Mouse (Mus musculus) layer of hippocampus, postnatal 36 days (tissue): ENCODE measurements at regions not wholly inside any gene's neighbourhood (a gene's known extent, or its start where the extent isn't known, plus 50 kb on each side); places are given as distances from the start of the nearest gene placed in this dataset.
"Not testable (repeated sequence)": the region's sequence is repeated elsewhere in the genome, so short reads cannot be mapped to it uniquely, and the experiment has no call there.

Source experiments
- DNase-seq, 2 experiments: peaks; one replicate each; pipeline ENCODE4 v3.0.0; 2022

DNA sequence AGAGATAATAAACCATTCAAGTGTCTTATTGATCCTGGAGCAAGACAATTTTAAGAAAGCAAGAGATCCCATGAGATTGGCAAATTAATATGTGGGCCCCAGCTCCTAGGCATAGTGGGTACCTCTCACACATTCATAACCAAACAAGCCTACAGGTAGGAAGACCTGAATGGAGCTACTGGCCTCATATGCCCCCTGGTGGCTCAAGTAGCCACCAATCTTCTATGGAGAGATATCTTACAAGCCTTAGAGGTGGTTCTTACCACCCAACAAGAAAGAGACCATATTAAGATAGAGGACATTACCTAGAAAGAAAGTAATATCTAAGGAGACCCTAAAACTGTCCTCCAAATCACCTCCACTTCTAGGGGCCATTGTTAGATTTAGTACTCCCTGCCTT, 523.2 kb downstream of the Hace1 start:
- DNase-seq = no peak

DNA sequence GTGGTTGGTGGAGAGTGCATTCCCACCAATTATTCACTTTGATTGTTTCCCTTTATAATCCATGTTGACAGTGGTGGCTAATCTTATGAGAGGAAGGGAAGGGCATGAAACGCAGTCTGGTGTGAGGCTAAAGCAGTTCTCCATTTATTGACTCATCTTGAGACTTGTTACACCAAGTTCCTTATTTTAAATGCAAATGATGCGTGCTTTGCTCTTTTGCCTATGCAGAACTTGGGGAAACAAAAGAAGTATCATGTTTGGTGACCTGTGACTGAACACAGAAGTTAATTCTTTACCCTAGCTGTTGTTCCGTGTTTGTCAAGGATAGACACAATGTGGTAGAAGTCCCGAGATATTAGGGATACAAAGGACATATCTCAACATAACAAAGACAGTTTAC, 531.2 kb downstream of the Hace1 start:
- no peak for DNase-seq

DNA sequence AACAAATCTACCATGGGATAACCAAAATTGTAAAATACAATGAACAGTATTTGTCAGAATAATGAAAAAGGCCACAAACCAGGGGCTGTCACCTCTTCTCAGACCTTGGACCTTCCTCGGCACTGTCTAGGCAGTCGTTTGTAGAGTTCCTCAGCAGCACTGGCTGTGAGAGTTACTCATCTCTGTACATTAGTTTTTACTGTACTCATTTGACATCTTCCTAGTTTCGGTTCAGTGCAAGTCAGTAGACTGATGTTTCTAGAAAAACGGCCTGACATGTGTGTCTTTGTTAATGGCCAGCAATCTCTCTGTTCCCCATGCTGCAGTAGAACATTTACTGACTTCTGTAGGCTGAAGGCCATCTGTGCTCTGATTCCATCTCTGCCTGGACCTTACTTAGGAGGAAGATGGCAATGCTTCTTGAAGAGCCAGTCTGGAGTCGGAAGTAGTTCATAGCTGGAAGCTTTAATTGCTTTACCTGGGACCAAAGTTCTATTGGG, 537.1 kb downstream of the Hace1 start:
- DNase-seq = no peak

DNA sequence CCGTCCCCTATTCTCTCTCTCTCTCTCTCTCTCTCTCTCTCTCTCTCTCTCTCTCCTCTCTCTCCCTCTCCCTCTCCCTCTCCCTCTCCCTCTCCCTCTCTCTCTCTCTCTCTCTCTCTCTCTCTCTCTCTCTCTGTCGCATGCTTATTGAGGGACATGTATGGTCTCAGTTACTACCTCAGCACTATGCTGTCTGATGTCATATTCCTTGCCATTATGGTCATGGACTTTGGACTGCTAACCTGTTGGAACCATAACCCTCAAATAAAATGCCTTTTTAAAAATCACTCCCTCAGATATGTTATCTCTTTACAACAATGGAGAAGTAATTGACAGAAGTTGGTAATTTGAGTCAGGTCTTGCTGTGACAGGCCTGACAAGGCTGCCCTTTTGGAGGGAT, 544.8 kb downstream of the Hace1 start:
- not testable (repeated sequence) for DNase-seq

DNA sequence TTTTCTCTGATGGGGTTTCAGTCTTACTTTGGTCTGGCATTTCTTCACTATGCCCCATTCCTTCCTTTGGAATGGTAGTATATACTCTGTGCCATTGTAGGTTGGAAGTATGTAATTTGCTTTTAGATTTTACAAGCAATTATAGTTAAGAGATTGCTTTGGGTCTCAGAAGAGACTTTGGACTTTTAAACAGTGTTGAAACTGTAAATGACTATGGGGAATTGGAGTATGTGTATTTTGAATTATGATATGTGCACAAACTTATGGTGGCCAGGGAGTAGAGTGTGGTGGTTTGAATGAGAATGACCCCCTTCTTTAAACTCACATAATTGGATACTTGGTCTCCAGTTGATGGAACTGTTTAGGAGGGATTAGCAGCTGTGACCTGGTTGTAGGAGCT, 546.2 kb downstream of the Hace1 start:
- DNase-seq = no peak

DNA sequence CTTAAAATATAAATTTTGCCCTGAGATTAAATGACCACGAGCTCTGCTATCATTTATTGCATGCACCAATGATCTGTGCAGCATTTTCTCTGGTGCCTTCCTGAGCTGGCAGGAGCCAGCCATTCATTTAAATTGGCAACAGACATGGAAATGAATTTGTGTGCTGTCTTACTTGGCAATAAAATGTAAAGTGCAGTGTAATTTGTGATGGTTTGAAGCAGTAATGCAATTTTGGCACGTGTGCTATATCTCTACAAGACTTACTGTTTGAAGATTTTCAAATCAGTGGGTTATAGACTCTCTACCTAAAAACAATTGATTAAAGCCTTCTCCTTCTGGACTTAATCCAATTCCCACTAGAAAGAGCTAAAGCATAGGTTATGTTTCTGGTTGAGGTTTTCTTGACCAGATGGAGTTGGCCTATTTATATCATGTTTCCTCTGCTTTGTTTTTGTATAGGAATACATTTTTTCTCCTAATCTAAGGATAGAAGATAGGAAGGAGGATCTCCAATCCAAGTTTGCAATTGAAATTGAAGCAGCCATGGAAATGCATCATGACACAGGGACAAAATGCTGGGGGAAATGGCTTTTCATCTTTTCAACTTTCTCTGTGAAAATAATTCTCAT, 557.6 kb downstream of the Hace1 start:
- DNase-seq = no peak

DNA sequence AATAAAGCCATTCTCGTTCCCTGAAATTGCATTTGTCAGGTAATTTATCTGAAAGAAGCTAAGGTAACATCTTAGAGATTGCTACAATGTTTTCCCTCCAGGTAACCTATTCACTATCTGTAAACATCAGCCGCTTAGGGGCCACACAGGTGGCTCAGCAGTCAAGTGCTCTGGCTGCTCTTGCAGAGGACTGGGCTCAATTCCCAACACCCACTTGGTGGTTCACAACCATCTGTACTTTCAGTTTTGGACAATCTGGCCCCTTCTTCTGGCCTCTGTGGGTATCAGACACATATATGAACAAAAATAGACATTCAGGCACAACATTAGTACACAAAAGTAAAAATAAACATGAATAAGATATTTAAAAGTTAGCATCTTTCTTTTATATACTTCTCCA, 596.4 kb downstream of the Hace1 start:
- no peak for DNase-seq

DNA sequence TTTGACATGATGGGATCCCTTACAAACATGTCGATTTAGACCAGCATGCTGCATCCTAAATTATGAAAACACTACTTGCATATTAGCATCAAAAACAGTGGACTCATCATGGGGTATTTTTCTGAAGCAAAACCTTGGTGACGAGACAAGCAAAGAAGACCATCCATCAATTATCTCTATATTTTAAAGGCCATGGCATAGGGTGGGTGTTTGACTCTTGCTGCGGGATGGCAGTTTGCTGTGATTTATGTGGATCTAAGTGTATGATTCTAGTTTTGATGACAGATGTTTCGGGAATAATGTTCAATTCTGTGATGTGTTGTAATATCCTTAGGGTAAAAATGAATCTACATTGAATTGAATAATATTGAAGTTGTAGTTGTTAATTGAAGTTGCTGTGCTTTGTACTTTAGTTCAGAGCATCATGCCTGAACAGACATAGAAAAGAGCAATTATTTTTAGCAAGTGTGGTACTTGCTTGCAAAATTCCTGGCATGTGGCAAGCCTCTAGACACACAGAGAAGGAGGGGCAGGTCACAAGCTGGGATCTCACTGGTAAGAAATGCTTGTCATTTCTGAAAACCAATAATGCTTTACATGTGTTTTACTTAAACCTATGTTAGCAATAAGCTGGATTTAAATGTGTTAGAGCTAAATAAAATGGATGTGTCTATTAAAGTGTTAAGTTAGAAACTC, 608.3 kb downstream of the Hace1 start:
- DNase-seq = no peak

DNA sequence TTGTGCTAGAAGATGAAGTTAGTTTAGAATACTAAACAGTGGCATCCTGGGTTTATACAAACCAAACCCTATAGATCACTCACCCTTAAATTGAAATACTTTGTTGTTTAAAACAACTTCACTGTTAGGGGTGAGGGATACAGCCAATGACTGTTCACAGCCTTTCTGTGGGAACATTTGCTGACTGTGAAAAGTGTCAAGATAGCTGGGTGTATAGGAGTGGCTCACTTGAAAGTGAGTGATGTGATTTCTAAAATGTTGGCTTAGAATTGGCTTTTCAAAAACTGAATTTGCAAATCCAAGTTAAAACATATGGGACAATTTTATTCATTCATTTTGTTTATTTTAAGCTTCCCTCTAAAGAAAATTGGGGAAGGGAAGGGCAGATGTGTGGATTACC, 616.5 kb downstream of the Hace1 start:
- DNase-seq = no peak

DNA sequence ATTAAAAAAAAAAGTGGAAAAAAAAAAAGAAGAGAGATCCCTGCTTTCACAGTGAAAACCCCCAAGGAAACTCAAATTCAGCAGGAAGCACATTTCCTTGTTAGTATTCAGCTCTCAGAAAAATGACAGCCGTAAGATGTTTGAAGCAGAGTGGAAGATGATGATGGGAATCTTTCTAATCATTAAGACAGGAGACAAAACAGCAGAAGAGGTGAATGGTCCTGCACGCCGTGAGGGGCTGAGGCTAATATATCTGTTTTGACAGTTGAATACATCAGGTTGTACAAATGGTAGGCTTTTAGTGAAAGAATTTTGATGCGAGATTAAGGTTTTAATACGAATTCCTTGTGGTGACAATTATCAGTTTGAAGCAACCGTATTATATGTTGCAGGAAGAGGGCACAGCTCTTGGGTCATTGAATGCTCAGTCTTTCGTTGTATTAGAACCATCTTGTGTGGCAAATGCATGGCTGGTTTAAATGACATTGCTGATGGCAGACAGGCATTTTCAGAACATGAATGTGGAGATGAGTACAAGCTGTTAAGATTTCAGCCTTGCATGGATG, 649.3 kb downstream of the Hace1 start:
- no peak for DNase-seq

DNA sequence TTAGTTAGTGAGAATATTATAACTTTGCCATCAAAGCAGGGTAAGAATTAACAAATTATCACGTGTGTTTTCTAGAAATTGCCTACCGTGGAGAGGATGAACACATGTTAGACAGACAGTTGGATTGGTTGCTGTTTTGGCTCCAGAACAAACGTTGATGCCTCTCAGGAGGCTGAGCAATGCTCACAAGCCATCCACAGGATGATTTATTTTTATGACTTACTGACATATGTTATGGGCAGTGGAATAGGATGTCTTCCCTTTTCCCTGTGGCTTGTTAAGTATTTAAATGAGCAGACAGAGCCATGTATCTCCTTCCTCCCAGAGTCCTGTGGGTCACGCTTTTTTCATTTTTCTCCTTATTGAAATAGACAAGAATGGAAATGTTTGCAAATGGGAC, 652.0 kb downstream of the Hace1 start:
- DNase-seq = no peak

DNA sequence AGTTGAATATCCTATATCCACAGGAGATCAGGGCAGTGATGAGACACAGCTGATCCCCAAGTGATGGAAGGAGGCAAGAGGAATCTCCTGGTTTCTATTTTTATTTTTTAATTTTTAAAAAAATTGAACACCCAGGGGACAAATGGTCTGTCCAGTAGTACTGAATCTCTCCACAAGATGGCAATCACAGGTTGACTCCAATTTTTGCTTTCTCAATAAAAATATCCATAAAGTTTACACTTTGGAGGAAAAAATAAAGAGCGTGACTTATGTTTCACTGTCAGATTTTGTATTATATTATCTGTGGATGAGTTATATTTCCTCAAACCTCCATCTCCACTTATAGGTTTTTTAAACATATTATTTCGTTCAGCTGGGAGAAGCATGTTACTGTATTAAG, 658.0 kb downstream of the Hace1 start:
- no peak for DNase-seq

DNA sequence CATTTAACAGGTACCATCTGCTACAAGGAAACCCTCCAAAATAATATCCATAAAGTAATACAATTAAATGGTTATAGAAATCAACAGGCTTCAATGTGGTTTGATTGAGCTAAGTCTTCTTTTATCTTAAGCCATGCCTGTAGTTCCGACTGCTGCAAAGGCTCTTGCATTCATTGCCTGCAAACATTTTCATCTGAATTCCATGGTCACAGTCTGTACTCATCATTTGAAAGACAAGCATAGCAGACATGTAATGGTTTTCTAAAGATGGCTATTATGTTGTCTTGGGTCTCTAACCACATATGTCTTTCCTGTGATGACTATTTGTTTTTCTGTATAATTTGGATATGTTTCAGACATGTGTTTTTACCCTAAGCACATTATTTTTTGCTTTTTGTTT, 677.9 kb downstream of the Hace1 start:
- no peak for DNase-seq

DNA sequence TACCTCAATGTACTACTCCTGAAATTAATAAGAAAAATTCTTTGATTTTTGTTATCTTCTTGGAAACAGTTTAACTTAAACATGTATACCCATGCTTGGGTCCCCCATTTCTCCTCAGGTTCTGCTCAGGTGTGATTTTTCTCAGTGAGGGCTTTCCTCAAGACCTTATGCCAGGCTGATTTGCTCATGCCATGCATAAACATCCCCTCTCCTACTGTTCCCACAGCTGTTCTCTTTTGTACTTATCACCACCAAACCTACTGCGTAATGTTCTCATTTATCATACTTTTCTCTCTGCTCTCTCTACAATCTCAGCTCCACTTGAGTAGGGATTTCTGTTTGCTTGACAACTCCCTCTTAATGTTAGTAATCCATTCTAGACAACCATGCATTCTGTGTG, 692.1 kb downstream of the Hace1 start:
- DNase-seq = no peak

DNA sequence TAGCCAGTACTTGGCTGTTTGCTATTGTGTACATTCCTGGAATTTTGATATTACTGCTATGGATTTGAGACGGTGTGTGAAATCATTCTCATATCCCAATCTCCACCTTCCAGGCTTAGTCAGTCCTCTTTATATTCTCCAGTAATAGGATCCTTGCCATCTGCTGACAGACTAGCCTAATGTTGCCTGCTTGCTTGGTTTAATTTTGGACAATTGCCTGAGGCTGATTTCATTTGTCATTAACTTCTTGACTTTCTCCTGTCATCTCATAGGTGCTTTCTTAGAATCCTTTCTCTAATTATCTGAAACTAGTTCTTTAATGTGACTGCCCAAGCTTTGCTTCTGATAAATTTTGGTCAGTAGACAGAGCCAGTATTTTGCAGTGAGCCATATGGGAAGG, 696.2 kb downstream of the Hace1 start:
- DNase-seq = no peak

DNA sequence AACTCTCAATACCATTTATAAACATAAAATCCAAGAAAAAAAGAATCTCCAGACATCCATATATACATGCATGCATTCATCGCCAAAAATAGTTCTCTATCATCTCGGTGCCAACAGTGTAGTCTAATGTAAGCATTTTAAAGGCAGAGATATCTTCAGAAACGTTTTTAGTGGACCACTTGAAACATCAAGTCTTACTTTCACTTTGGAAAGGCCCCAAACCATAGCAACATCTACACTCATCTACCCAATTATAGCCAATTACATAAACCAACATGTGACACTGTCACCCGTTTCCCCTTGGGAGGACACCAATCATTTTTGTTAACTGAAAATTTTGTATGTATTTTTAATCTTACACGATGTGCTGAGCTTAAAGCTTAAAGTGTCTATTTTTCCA, 716.7 kb downstream of the Hace1 start:
- DNase-seq = no peak

DNA sequence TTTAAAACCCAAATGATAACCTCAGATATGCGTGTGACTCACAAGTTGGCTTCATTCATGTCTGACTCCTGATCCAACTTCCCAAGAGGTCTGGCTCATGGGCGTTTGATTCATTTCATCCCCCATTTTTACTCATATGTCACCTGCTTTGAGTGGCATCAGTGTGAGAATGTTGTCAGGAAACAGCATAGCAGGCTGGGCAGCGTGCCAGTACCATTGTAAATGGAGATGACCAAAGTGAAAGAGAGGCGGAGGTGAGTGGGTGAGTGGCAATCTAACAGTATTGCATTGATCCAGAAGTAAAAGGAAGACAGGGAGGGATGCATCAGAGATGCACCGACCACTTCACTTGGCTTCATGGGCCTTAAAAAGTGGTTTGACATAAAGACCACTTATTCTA, 720.7 kb downstream of the Hace1 start:
- DNase-seq = no peak

DNA sequence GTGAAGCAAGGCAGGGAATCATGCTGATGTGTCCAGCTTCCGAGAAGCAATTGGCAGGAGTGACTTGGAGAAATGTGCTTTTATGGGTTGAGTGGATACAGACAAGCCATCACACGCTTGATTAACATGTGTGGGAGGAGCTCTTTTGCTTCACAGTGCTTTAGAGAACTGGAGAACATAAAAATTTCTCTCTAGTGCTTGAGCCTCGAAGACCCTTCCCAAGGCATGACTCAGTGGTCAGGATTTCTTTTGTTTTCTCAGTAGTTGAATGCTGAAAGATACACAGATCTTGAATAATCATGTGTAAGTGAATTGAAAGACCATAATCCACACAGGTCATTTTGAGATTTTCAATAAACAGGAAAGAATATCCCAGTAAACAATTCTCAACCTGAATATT, 721.9 kb downstream of the Hace1 start:
- no peak for DNase-seq

DNA sequence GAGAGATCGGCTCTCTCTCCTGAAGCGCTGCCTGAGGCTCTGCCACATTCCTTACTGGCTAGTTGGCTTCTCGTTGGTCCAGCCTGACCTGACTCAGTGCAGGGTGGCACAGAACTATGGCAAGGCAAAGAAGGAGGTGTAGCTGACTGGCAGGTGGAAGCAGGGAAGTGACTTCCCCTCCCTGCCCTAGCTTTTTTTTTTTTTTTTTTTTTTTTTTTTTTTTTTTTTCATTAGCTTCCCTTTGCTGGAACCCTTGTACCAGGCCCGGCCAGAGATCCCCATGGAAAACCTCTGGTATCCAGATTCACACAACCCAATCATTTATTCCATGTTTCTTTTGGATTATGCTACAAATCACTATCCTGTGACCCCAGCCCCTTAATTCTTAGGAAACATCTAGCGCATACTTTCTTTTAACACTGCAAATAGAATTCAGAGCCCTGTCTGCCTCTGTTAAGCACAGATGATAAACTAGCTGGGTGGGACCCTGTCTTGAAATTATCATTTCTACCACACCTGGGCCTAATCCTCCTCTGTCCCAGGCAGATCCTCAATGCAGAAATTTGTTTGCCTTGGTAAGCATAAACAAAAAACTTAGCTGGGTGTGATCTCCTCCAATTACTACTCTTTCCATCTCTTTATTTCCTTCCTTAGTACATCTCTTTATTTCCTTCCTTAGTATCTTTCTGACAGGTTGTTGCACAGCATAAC, 742.9 kb downstream of the Hace1 start:
- no peak for DNase-seq

DNA sequence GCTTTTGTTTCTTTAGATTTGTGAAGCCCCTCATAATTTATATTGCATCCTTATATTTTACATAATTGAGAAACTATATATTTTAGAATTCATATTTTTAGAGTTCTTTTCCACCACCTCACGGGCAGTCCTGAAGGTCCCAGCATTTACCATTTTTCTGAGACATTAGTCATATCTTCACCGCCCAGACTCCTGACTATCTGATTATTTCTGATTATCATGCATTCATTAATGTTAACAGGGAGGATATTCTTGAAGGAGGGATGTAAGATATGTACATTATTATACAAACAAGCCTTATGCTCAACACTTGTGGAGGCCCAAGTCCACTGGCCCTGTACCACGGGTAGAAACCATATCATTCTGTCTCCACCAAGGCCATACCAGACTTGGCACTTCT, 743.4 kb downstream of the Hace1 start:
- DNase-seq = no peak

DNA sequence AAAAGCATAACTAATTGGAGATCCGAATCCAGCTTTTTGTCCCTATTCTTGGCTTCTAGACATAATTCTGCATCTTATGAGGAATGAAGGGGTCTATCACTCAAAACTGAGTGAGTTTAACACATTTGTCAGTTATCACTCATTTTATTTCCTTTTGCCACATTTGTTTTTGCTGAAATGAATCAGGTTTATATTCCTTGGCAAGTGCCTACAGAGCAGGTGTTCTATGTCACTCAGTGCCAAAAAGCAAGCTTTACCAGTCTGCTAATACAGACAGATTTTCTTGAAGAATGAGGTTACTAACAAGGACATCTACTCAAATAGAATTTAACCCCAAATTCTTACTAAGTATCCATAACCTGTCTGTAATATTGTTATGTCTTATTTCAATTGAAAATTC, 751.4 kb downstream of the Hace1 start:
- no peak for DNase-seq

DNA sequence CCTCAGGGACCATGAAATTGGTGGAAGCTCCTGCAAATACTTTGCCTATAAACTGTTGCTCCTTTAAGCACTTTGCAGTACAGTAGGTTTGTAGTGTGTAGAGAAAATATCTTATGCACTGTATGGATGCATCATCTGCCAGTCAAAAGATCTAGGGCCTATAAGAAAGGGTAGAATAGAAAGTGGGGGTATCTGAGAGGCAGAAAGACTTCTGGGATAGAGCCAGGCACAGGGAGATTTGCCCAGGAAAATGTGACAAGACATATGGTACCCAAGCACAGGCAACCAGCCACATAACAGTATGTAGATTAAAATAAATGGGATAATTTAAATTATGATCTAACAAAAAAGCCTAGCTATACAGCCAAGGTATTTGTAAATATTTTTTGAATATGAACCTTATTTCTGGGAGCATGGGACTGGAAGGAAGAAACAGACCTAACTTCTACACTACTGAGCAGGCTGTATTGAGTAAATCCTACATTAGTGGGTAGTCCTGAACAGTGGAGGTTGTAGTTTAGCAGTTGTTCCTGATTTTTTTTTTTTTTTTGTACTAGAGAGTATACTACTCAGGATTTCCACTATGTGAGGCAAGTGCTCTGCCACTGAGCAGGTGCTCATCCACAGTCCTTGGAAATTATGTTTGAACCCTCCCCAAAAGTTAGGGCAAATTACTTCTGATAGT, 754.1 kb downstream of the Hace1 start:
- DNase-seq = no peak

DNA sequence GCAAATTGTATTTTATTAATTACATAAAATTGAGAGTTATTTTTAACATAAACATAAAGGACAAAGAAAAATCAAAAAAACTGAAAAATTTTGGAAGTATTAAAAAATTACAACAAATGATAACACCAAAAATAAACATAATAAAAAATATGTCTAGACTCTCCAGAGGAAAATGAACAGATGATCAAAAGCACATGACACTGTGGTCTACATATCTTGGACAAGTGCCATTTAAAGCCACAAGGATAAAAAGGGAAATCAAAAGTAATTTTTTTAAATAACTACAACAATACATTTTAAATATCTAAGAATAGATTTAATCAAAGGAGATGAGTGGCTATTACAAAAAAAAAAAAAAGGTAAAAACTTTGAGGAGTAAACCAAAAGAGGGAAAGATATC, 755.6 kb downstream of the Hace1 start:
- no peak for DNase-seq
